Mouse (Mus musculus): ENCODE measurements at regions not wholly inside any gene's neighbourhood (a gene's known extent, or its start where the extent isn't known, plus 50 kb on each side); places are given as distances from the start of the nearest gene placed in this dataset.
A peak's percentile ranks its signal among the peaks of the same experiment; 100 is the strongest.

GRCm38 (mm10) chr2:78435071-78435470 is 432.9 kb upstream of the Ube2e3 start:
- intact Hi-C loops (cut with DNase I) = no loop called here

GRCm38 (mm10) chr2:78427659-78428336 is 440.1 kb upstream of the Ube2e3 start:
- intact Hi-C loops (cut with DNase I) = no loop called here
- peak; percentile 4 to 8 for DNase-seq

More at GRCm38 (mm10) chr2:78435071-78435470, 432.9 kb upstream of the Ube2e3 start:
- no peak for DNase-seq

GRCm38 (mm10) chr2:78418561-78419338 is 449.2 kb upstream of the Ube2e3 start:
- peak; percentile 73 to 76 for DNase-seq
- intact Hi-C loops (cut with DNase I) = no loop called here

GRCm38 (mm10) chr2:78416574-78417109 is 451.3 kb upstream of the Ube2e3 start:
- intact Hi-C loops (cut with DNase I) = no loop called here
- peak in 1 of 2 experiments; percentile 0 for DNase-seq

GRCm38 (mm10) chr2:78412985-78413384 is 454.9 kb upstream of the Ube2e3 start:
- no peak for DNase-seq
- intact Hi-C loops (cut with DNase I) = no loop called here

- no peak for DNase-seq
These were observed 457.7 kb upstream of the Cwc22 start for GRCm38 (mm10) chr2:78403890-78404289.

GRCm38 (mm10) chr2:78399236-78399635 is 453.1 kb upstream of the Cwc22 start:
- intact Hi-C loops (cut with DNase I) = no loop called here
- DNase-seq = peak in 1 of 2 experiments; percentile 14

More at GRCm38 (mm10) chr2:78403890-78404289, 457.7 kb upstream of the Cwc22 start:
- intact Hi-C loops (cut with DNase I) = no loop called here

- no peak for DNase-seq
- intact Hi-C loops (cut with DNase I) = no loop called here
These were observed 450.7 kb upstream of the Cwc22 start for GRCm38 (mm10) chr2:78396924-78397323.

- no peak for DNase-seq
- intact Hi-C loops (cut with DNase I) = no loop called here
These were observed 446.9 kb upstream of the Cwc22 start for GRCm38 (mm10) chr2:78393090-78393489.

- DNase-seq = no peak
- intact Hi-C loops (cut with DNase I) = no loop called here
These were observed 446.2 kb upstream of the Cwc22 start for GRCm38 (mm10) chr2:78392425-78392824.

GRCm38 (mm10) chr2:78388001-78388400 is 441.8 kb upstream of the Cwc22 start:
- intact Hi-C loops (cut with DNase I) = no loop called here
- no peak for DNase-seq

- no peak for DNase-seq
- intact Hi-C loops (cut with DNase I) = no loop called here
These were observed 435.1 kb upstream of the Cwc22 start for GRCm38 (mm10) chr2:78381234-78381633.

GRCm38 (mm10) chr2:78331736-78332475 is 385.7 kb upstream of the Cwc22 start:
- DNase-seq = peak; percentile 53 to 67
- intact Hi-C loops (cut with DNase I) = no loop called here

- no peak for DNase-seq
- intact Hi-C loops (cut with DNase I) = no loop called here
These were observed 379.9 kb upstream of the Cwc22 start for GRCm38 (mm10) chr2:78326091-78326490.

- no peak for DNase-seq
- intact Hi-C loops (cut with DNase I) = no loop called here
These were observed 376.2 kb upstream of the Cwc22 start for GRCm38 (mm10) chr2:78322216-78322965.

- no peak for DNase-seq
- intact Hi-C loops (cut with DNase I) = loop anchor here (1.0 kb wide), 1 partner anchor 7 kb away; no protein-coding TSS in a partner anchor
These were observed 365.8 kb upstream of the Cwc22 start for GRCm38 (mm10) chr2:78311766-78312491.

- no peak for DNase-seq
- intact Hi-C loops (cut with DNase I) = no loop called here
These were observed 363.2 kb upstream of the Cwc22 start for GRCm38 (mm10) chr2:78309361-78309760.

GRCm38 (mm10) chr2:78306897-78307296 is 360.7 kb upstream of the Cwc22 start:
- DNase-seq = no peak
- intact Hi-C loops (cut with DNase I) = no loop called here

GRCm38 (mm10) chr2:78291665-78292064 is 345.5 kb upstream of the Cwc22 start:
- intact Hi-C loops (cut with DNase I) = no loop called here
- no peak for DNase-seq

GRCm38 (mm10) chr2:78284806-78285205 is 338.6 kb upstream of the Cwc22 start:
- intact Hi-C loops (cut with DNase I) = no loop called here
- no peak for DNase-seq
